Mouse (Mus musculus) liver, adult (tissue): ENCODE results near the gene Dab1.

Experiments used
- GATA4 ChIP-seq: IDR thresholded peaks from 2 replicates; pipeline ENCODE4 v1.6.1; 2014; ENCODE audit warnings: mild to moderate bottlenecking, low read length; ENCODE audit not compliant: insufficient replicate concordance

Dab1 gene

DNA sequence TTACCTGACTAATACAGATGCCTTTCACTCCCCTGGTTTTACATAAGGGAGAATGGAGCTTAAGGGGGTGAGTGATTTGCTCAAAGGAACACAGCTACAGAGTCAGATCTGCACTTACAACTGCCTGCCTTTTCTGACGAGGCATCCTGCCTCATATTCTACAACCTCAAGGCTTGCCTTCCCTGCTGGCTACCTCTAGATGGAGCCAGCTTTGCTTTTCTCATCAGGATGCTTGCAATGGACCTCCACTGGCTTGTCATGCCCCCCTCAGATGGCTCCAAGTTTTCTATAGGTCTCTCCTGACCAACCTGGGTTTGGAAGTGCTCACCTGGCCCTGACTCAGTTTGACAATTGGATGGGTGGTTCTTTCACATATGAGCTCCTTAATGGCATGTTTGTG lies 238.0 kb downstream of the Dab1 start:
- TF ChIP-seq GATA4, result no peak

DNA sequence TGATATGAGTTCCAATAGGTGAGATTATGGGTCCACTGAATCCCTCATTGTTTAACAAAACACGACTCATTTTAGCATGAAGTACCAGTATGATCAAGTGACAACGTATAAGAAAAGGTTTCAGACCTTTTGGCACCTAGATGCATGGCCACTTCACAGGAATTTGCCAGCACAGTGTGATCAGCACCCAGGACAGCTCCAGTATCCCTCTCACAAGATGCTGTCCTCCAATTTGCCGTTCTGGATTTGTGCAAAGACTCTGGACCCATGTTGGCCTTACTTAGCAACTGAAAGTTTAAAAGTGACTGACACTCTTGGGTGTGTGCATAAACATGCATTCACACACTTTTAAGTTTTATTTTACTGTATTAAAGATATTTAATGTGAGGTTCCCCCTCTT lies 256.4 kb downstream of the Dab1 start:
- TF ChIP-seq GATA4, result no peak

GRCm38 (mm10) chr4:103878841-103879240 lies 259.7 kb downstream of the Dab1 start:
- TF ChIP-seq GATA4, result no peak

- TF ChIP-seq GATA4, result no peak
Measured at GRCm38 (mm10) chr4:103881641-103882040, 262.5 kb downstream of the Dab1 start.

DNA sequence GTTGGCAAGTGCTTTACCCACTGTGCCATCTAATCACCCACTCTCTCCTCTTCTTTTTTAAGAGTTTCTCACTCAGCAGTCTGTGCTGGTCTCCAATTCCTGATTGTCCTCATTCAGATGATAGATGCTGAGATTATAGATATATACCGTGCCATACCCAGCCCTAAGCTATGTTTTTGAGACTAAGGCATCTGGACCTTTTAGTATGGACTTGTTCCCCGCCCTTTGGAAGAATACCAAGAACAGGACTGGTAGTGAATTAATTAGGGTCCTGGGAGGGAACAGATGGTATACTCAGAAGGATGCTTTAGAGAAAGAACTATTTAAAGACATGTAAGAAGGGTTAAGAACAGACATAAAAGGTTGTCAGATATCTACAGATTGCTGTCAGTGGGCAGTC lies 268.9 kb downstream of the Dab1 start:
- no peak for TF ChIP-seq GATA4

- TF ChIP-seq GATA4, result no peak
Measured at GRCm38 (mm10) chr4:103889110-103889509, 270.0 kb downstream of the Dab1 start.

DNA sequence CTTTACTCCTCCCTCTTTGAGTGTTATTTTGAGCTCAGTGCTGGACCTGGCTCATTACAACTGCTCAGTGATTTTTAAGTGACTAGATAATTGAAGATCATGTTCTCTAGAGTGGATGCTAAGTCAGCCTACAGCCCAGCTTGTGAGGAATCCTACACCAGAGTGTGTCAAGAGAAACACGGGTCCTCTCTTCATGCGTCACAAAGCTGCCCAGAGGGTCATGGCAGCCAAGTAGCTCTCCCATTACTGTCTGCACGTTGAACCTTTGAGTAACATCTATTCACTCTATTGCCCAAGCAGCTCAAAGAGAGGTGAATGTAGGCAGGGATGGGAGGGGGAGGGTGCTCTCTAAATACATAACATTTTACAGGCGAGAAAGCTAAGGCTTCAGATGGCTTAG lies 277.6 kb downstream of the Dab1 start:
- no peak for TF ChIP-seq GATA4

- no peak for TF ChIP-seq GATA4
Measured at GRCm38 (mm10) chr4:103897702-103898101, 278.5 kb downstream of the Dab1 start.

DNA sequence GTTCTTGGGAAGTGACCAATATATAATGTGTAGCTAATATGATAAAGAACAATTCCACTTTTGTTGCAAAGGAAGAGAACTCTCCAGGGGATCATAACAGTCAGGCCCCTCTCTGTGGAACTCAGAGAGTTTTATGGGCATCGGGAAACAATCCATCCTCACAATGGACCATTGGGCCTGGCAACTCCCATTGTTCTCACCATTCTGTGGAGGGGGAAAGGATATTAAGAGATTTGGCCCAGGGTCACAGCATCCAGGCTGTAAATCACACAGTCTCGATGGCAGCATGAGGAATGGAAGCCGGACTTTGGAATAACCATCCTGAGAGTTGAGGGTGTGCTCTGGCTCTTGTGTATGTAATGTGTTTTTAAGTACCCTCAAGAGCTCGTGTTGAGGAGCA lies 292.3 kb downstream of the Dab1 start:
- no peak for TF ChIP-seq GATA4

- no peak for TF ChIP-seq GATA4
Measured at GRCm38 (mm10) chr4:103912071-103912470, 292.9 kb downstream of the Dab1 start.

- TF ChIP-seq GATA4, result no peak
Measured at GRCm38 (mm10) chr4:103922431-103922931, 303.3 kb downstream of the Dab1 start.

- no peak for TF ChIP-seq GATA4
Measured at GRCm38 (mm10) chr4:103926682-103927081, 307.5 kb downstream of the Dab1 start.

DNA sequence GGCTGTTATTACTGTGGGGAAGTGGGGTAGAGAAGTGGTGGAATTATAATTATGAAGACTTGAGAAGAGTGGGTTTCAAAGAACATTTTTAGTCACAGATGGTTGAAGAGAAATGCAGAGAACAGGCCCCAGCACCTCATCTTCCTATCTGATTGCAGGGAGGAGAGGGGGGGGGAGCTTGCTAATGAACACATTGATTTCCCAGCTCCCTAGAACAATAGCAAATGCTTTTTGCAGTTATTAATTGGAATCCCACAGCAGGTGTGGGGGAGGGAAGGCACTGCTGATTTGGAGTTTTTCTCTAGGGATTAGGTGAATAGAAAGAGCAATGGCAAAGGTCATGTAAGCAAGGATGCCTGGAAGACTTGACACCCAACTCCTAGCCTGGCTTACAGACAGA lies 310.5 kb downstream of the Dab1 start:
- no peak for TF ChIP-seq GATA4

DNA sequence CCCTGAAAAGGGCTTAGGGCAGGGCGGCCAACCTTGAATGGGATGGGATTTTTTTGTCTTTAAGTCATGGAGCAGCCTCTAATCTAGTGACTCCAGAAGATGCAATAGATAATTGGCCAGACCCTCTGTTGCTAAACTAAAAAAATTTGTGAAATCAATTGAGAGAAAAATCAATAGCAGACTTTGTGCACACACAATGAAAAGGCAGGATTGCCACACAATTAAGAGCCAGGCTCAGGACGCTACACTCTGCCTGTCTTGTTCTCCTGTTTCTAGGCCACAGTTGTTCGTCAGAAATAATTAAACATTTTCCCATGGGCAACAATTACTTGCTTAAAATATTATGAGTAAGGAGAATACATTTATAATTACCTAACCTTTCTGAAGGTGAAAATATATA lies 315.2 kb downstream of the Dab1 start:
- TF ChIP-seq GATA4, result no peak

DNA sequence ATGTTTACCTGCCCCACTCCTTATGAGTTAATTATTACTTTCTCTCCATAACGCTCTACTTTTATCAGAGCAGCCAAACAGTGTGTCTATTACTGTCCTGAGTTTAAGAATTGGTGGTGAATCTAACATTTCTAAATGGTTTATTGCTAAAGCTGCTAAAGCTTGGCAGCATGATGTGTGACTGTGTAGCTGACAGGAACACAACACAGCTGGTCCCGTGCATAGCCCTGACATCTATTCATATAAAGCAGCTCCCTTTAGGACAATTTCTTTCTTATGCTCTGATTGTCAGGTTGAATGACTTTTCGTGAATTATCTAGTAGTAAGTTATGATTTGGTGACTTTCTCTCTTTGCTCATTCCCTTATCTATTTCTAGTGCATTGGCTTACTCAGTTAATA lies 329.1 kb downstream of the Dab1 start:
- no peak for TF ChIP-seq GATA4

DNA sequence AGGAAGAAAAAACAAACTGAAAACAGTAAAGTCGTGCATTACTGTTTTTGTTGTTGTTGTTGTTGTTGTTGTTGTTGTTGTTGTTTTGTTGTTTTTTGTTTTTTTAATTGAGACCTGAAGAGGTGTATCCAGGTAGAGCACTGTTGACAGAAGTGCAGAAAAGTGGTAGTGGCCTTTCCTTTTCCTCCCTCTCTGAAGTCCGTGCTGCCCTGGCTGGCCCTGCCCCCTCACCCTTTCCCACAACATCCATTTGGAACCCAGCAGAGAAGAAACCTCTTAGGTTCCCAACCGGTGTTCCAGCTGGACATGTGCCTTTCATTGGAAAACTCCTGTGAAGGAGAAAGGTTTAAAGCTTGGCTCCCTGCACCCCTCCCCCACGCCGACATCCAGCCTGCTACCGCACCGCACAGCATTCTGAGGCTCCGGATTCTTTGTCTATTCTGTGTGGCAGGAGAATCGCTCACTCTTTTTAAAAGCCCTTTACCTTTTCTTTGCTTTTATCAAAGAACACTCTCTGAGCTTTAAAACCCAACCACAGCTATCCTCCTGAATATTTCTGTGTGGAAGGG lies 334.6 kb downstream of the Dab1 start:
- no peak for TF ChIP-seq GATA4

GRCm38 (mm10) chr4:103961134-103962049 lies 342.2 kb downstream of the Dab1 start:
- no peak for TF ChIP-seq GATA4

DNA sequence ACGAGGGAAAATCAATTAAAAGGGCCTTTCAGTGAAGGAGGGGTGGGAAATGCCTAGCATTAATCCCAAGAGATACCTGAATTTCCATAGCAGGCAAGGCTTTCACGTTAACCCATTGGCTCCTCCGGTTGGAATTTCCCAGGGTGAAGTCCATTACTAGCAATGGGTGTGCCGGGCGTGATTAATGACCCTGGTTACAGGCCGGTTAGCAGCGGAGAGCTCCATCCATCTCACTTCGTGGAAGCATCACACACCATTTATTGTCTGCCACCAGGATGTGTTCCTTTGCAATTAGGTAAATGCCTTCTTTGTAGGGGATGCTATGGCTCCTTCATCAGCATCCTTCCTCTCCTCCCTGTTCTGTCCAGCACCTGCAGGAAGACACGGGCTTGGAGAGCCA lies 350.7 kb downstream of the Dab1 start:
- TF ChIP-seq GATA4, result no peak
